Mouse (Mus musculus) heart, adult 2 months (tissue): ENCODE results near the gene Grk5.

ENCODE experiments used
- CTCF ChIP-seq: fragments of 200-600 bp; IDR thresholded peaks from 2 replicates; pipeline ENCODE4 v1.8.1; 2022; ENCODE audit warnings: antibody characterized with exemption, mild to moderate bottlenecking, moderate library complexity
- EP300 ChIP-seq: fragments of 200-500 bp; IDR thresholded peaks from 2 replicates; pipeline ENCODE4 v1.6.1; 2011; ENCODE audit warnings: low read depth, low read length, control low read depth; ENCODE audit not compliant: insufficient read depth

- TF ChIP-seq CTCF, result no peak
- TF ChIP-seq EP300, result no peak
Measured at GRCm38 (mm10) chr19:60962358-60963061, 73.0 kb downstream of the Grk5 start.
